Mouse (Mus musculus) myocyte (in vitro differentiated cells): ENCODE measurements around the gene Adam22.

Experiments
- POLR2A ChIP-seq: IDR thresholded peaks from one replicate; pipeline ENCODE4 v1.6.1; 2011; ENCODE audit warnings: low read depth, mild to moderate bottlenecking, control low read depth, moderate library complexity; ENCODE audit not compliant: insufficient read length
- SRF ChIP-seq: IDR thresholded peaks from one replicate; pipeline ENCODE4 v1.6.1; 2011; ENCODE audit warnings: low read depth; ENCODE audit not compliant: control insufficient read depth, insufficient read length
- USF1 ChIP-seq: IDR thresholded peaks from one replicate; pipeline ENCODE4 v1.6.1; 2011; ENCODE audit warnings: low read depth, mild to moderate bottlenecking, control low read depth, moderate library complexity

- TF ChIP-seq POLR2A (no peak), USF1 (no peak), SRF (no peak)
Measured at GRCm38 (mm10) chr5:8120087-8120486, 247.9 kb downstream of the Adam22 start.
